Mouse (Mus musculus): ENCODE measurements around the gene Lancl2.

Lancl2 gene

GRCm38 (mm10) chr6:57767112-57767868 is 65.0 kb downstream of the Lancl2 start:
- DNase-seq (ENCODE audit: low spot score in 2 of 2) = no peak

- no peak for DNase-seq (ENCODE audit: low spot score in 2 of 2)
These were observed 66.7 kb downstream of the Lancl2 start for GRCm38 (mm10) chr6:57768948-57769525.

- DNase-seq (ENCODE audit: low spot score in 2 of 2) = no peak
These were observed 68.3 kb downstream of the Lancl2 start for GRCm38 (mm10) chr6:57770467-57771190.

- no peak for DNase-seq (ENCODE audit: low spot score in 2 of 2)
These were observed 71.5 kb downstream of the Lancl2 start for GRCm38 (mm10) chr6:57773792-57774191.

- no peak for DNase-seq (ENCODE audit: low spot score in 2 of 2)
These were observed 78.0 kb downstream of the Lancl2 start for GRCm38 (mm10) chr6:57780359-57780758.

- DNase-seq (ENCODE audit: low spot score in 2 of 2) = no peak
These were observed 80.3 kb downstream of the Lancl2 start for GRCm38 (mm10) chr6:57782658-57783057.

- no peak for DNase-seq (ENCODE audit: low spot score in 2 of 2)
These were observed 81.9 kb downstream of the Lancl2 start for GRCm38 (mm10) chr6:57784251-57784650.

- no peak for DNase-seq (ENCODE audit: low spot score in 2 of 2)
These were observed 85.0 kb downstream of the Lancl2 start for GRCm38 (mm10) chr6:57787376-57787775.
